Mouse (Mus musculus): ENCODE measurements around the gene Thtpa. TPM values are rescaled to one million over a fixed set of nuclear protein-coding genes. Genes with fewer than 3 reads are reported as not detected.
A peak's percentile ranks its signal among the peaks of the same experiment; 100 is the strongest.

Thtpa gene
- total RNA-seq (2021), result 10 to 100 TPM; 19.3 to 23.7 TPM
- long read RNA-seq, experiment 1, transcript Thtpa-201 (2 exons, 2,830 nt), result major isoform, 18 of 19 reads
- long read RNA-seq, experiment 1, partial matches to known transcripts, result 0 of 19 reads
- long read RNA-seq, experiment 1, other reads (novel, unspliced or antisense), result 1 of 19 reads
- long read RNA-seq, experiment 2, transcript Thtpa-201 (2 exons, 2,830 nt), result major isoform, 26 of 27 reads
- long read RNA-seq, experiment 2, partial matches to known transcripts, result 0 of 27 reads
- long read RNA-seq, experiment 2, other reads (novel, unspliced or antisense), result 1 of 27 reads

- peak in 1 of 2 experiments; percentile 76 for DNase-seq (ENCODE audit: low spot score in 2 of 2)
- no peak for TF ChIP-seq CTCF (conservative IDR thresholded peaks at IDR 0.05)
- Histone ChIP-seq H3K27ac (peak within 1 kb of the TSS; percentile 96), H3K4me3 (peak within 1 kb of the TSS; percentile 69)
These were observed at the start of gene Thtpa for GRCm38 (mm10) chr14:55094704-55095231. Thtpa (plus strand) TSS chr14:55094784.

GRCm38 (mm10) chr14:55047971-55048531 lies 46.5 kb upstream of the Thtpa start:
- TF ChIP-seq CTCF (conservative IDR thresholded peaks at IDR 0.05), result no peak
- DNase-seq (ENCODE audit: low spot score in 2 of 2), result no peak
- Histone ChIP-seq H3K27ac (no peak overlapping the region), H3K4me3 (no peak overlapping the region)

DNA sequence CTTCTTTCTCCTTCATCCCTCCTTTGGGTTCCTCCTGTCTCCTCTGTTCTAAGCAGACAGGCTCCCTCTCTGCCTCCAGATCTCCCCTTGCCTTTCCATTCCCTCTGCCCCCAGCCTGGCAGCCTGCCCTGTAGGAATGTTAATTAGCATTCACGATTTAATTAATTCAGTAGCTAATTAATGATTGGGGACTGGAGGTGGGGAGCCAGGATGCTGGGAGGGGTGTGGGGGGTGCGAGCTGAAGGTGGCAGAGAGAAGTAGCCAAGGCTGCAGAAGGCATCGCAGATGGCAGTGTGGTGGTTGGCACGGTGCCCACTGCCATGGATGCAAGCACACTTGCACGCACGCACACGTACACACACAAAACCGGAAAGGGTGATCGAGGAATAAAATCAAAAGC lies 42.1 kb upstream of the Thtpa start:
- Histone ChIP-seq H3K27ac (peak overlapping the region; percentile 85), H3K4me3 (no peak overlapping the region)
- no peak for TF ChIP-seq CTCF (conservative IDR thresholded peaks at IDR 0.05)
- DNase-seq (ENCODE audit: low spot score in 2 of 2), result peak; percentile 87 to 89

DNA sequence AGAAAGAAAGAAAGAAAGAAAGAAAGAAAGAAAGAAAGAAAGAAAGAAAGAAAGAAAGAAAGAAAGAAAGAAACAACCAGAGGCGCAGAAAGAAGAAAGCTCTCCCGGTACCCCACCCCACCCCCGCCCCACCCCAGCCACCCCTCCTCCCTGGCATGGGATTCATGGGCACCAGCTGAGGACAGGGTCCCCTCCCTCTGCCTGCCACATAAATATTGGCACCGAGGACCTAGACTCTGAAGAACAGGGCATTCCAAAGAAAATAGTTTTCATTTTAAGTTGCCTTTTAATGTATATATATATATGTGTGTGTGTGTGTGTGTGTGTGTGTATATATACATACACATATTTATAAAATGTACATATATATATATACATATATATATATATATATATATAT lies 41.5 kb upstream of the Thtpa start:
- TF ChIP-seq CTCF (conservative IDR thresholded peaks at IDR 0.05), result no peak
- Histone ChIP-seq H3K4me3 (peak overlapping the region; percentile 47; the same call in 1 of the 2 replicates), H3K27ac (peak overlapping the region; percentile 92)
- DNase-seq (ENCODE audit: low spot score in 2 of 2), result no peak

- H3K27ac ChIP-seq, result peak overlapping the region; percentile 92
- TF ChIP-seq CTCF (conservative IDR thresholded peaks at IDR 0.05), result no peak
- peak; percentile 86 to 88 for DNase-seq (ENCODE audit: low spot score in 2 of 2)
- H3K4me3 ChIP-seq, result peak overlapping the region; percentile 47
These were observed 40.8 kb upstream of the Thtpa start for GRCm38 (mm10) chr14:55053708-55054190.

- Histone ChIP-seq H3K27ac (peak overlapping the region; percentile 92), H3K4me3 (peak overlapping the region; percentile 47)
- TF ChIP-seq CTCF (conservative IDR thresholded peaks at IDR 0.05), result no peak
- DNase-seq (ENCODE audit: low spot score in 2 of 2), result no peak
These were observed 40.3 kb upstream of the Thtpa start for GRCm38 (mm10) chr14:55054191-55054749.

- peak; percentile 91 to 92 for DNase-seq (ENCODE audit: low spot score in 2 of 2)
- H3K4me3 ChIP-seq, result peak overlapping the region; percentile 47
- peak; percentile 52 for TF ChIP-seq CTCF (conservative IDR thresholded peaks at IDR 0.05)
- H3K27ac ChIP-seq, result peak overlapping the region; percentile 92
These were observed 39.3 kb upstream of the Thtpa start for GRCm38 (mm10) chr14:55055167-55055834.

DNA sequence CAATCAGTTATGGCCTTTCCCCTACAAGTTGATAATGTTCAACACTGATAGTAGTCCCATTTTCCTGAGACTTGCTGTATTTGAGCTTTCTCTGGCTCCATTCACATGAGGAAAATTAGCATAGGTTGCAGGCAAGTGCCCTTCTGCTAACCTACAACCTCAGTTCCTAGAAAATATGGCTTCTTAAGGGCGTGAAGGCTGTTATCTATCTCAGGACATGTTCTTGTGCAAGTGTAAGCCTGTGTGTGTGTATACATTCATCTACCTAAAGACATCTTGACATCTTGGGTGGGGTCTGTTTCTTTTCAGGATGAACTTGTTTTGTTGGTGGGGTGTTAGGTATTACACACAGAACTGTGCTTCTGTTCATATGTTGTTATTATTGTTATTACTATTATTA lies 35.6 kb upstream of the Thtpa start:
- H3K4me3 ChIP-seq, result no peak overlapping the region
- no peak for DNase-seq (ENCODE audit: low spot score in 2 of 2)

GRCm38 (mm10) chr14:55059931-55060330 lies 34.7 kb upstream of the Thtpa start:
- TF ChIP-seq CTCF (conservative IDR thresholded peaks at IDR 0.05), result no peak
- Histone ChIP-seq H3K27ac (peak overlapping the region; percentile 63), H3K4me3 (no peak overlapping the region)
- DNase-seq (ENCODE audit: low spot score in 2 of 2), result no peak

More for the DNA sequence above, 35.6 kb upstream of the Thtpa start:
- TF ChIP-seq CTCF (conservative IDR thresholded peaks at IDR 0.05), result no peak
- peak overlapping the region; percentile 63; the same call in 1 of the 2 replicates for H3K27ac ChIP-seq

- H3K27ac ChIP-seq, result peak overlapping the region; percentile 69
These were observed 32.7 kb upstream of the Thtpa start for GRCm38 (mm10) chr14:55061845-55062244.

DNA sequence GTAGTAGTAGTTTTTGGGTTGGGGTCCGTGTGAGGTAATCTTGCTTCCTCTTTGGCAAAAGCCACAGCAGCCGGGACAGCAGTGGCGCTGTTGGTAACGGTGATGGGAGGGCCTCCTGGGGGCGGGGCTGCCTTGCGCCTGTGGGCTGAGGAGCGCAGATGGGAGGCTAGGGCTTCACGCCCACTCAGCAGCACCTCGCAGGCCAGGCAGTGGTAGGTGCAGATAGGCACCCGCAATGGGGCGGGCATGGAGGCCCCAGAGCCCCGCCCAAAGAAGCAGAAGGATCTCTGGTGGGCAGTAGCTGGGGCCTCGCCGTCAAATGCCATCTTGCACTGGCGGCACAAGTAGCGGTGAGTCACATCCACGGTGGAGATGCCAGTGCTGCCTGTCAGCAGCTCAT lies 32.0 kb upstream of the Thtpa start:
- H3K4me3 ChIP-seq, result no peak overlapping the region
- peak; percentile 65 to 67 for DNase-seq (ENCODE audit: low spot score in 2 of 2)
- no peak for TF ChIP-seq CTCF (conservative IDR thresholded peaks at IDR 0.05)
- peak overlapping the region; percentile 69 for H3K27ac ChIP-seq

More at GRCm38 (mm10) chr14:55061845-55062244, 32.7 kb upstream of the Thtpa start:
- DNase-seq (ENCODE audit: low spot score in 2 of 2), result no peak
- no peak overlapping the region for H3K4me3 ChIP-seq
- no peak for TF ChIP-seq CTCF (conservative IDR thresholded peaks at IDR 0.05)

DNA sequence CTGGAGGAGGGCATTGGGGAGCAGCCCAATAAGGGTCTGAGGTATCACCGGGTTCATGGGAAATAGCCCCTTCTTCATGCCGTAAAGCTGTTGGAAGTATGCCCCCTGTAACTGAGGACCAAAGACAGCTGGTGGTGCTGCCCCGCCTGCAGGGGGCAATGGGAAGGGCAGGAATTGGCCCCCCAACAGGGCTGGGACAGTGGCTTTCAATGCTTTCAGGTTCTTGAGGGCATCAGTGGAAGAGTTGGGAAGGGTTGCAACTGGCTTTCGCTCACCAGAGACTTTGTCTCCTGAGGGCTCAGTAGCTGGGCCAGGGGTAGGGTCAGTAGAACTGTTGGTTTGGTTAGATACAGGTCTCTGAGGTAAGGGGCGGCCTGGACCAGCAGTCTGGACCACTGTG lies 31.5 kb upstream of the Thtpa start:
- DNase-seq (ENCODE audit: low spot score in 2 of 2), result no peak
- Histone ChIP-seq H3K27ac (peak overlapping the region; percentile 69), H3K4me3 (no peak overlapping the region; the same call in 1 of the 2 replicates)
- no peak for TF ChIP-seq CTCF (conservative IDR thresholded peaks at IDR 0.05)

All from layer of hippocampus, adult 2 months (tissue).